Mouse (Mus musculus) C2C12 (cell line): ENCODE measurements at regions not wholly inside any gene's neighbourhood (a gene's known extent, or its start where the extent isn't known, plus 50 kb on each side); places are given as distances from the start of the nearest gene placed in this dataset.

Experiments used
- CTCF ChIP-seq: IDR thresholded peaks from one replicate; pipeline ENCODE4 v1.5.1; 2011; ENCODE audit not compliant: control insufficient read depth, insufficient read depth, insufficient read length
- MYOD1 ChIP-seq: IDR thresholded peaks from one replicate; pipeline ENCODE4 v1.6.1; 2011; ENCODE audit warnings: low read depth; ENCODE audit not compliant: control insufficient read depth, insufficient read length
- USF1 ChIP-seq: IDR thresholded peaks from one replicate; pipeline ENCODE4 v1.6.1; 2011; ENCODE audit warnings: low read depth, mild to moderate bottlenecking, control low read depth, moderate library complexity

- TF ChIP-seq CTCF (no peak), MYOD1 (no peak), USF1 (no peak)
These were observed 99.3 kb upstream of the Arntl start for GRCm38 (mm10) chr7:113107965-113108364.
